ENCODE assay signal across 9 mouse cellular contexts in the genomic region with DNA sequence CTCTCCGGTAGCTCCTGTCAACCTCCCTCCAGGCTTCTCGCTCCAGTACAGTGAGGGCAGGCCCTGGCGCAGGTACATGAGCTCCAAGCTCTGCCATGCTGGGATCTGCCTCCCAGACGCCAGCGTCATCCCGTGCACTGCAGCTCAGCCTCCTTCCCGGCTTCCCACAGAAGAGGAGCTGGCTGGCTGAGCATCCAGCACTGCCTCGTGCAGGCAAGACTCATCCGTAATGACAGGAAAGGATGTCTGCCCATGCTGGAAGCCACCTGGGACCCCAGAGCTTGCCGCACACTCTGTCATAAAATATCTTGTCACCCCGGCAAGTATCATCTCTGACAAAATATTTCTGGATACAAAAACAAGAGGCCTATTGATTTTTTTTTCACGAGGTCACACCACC. TPM values are rescaled to one million over a fixed set of nuclear protein-coding genes. Genes with fewer than 3 reads are reported as not detected.
A peak's percentile ranks its signal among the peaks of the same experiment; 100 is the strongest.
DNase-seq lines count a peak whose midpoint lies in the region; ATAC-seq lines count a peak whose summit lies in the region.
"Had no signal": no experiment of that assay in that cellular context is flagged by ENCODE, and none has a peak within 500 bp of the region (broad histone marks: within the 10 kb centered on the region; RNA-seq: fewer than 3 reads in every experiment).

Gene Gm11733 (plus strand): TSS at position 171 of the 400 bp plus-strand sequence.

- H3K36me3 ChIP-seq in heart, embryonic 16.5 days (ENCODE audit: control insufficient read depth, insufficient read depth) = no peaks in the 10 kb centered on the region
- H3K36me3 ChIP-seq in neural tube, embryonic 15.5 days = no peaks in the 10 kb centered on the region

- peaks cover 22% of the 10 kb centered on the region for H3K4me1 ChIP-seq in heart, embryonic 16.5 days (ENCODE audit: control insufficient read depth, insufficient read depth, low read length)
- H3K4me1 ChIP-seq in neural tube, embryonic 15.5 days = peaks cover 56% of the 10 kb centered on the region

- no peak within 1 kb of the TSS; the same call in 1 of the 2 replicates for H3K9ac ChIP-seq in heart, embryonic 16.5 days (ENCODE audit: low read length)
- 0 out of 2 replicates have a peak within 1 kb of the TSS, but pooled peaks have one; percentile 10 for H3K9ac ChIP-seq in neural tube, embryonic 15.5 days (replicated peaks)
- H3K9ac ChIP-seq: liver, embryonic 14.5 days had no signal

- WGBS in heart, embryonic 16.5 days = 48% methylated on average over 12 of the region's 12 CpGs
- WGBS in neural tube, embryonic 15.5 days = 15% methylated on average over 12 of the region's 12 CpGs

- no peak for ATAC-seq in heart, embryonic 16.5 days (replicated peaks; ENCODE audit: extremely low read depth, insufficient read depth, low FRiP score)
- ATAC-seq in neural tube, embryonic 15.5 days (ENCODE audit: low FRiP score) = peak; percentile 15; the same call in 1 of the 2 replicates
- ATAC-seq in erythroblast, adult 5-6 weeks (replicated peaks; ENCODE audit: low FRiP score, poor library complexity, severe bottlenecking) = no peak

- no peaks in the 10 kb centered on the region for H3K27me3 ChIP-seq in heart, embryonic 16.5 days (ENCODE audit: control insufficient read depth, insufficient read depth, low read length)
- H3K27me3 ChIP-seq in neural tube, embryonic 15.5 days (replicated peaks) = peaks cover 12% of the 10 kb centered on the region; the same call in 1 of the 2 replicates

- H3K27ac ChIP-seq in heart, embryonic 16.5 days (ENCODE audit: low read length) = no peak within 1 kb of the TSS
- H3K27ac ChIP-seq in neural tube, embryonic 15.5 days (replicated peaks) = peak within 1 kb of the TSS; percentile 87
- H3K27ac ChIP-seq: liver, embryonic 14.5 days had no signal

- H3K9me3 ChIP-seq in heart, embryonic 16.5 days (replicated peaks; ENCODE audit: control insufficient read depth, low read length) = no peaks in the 10 kb centered on the region
- no peaks in the 10 kb centered on the region for H3K9me3 ChIP-seq in neural tube, embryonic 15.5 days (replicated peaks)

- peak within 1 kb of the TSS; percentile 25 for H3K4me3 ChIP-seq in heart, embryonic 16.5 days (ENCODE audit: low read length)
- H3K4me3 ChIP-seq in neural tube, embryonic 15.5 days (replicated peaks) = no peak within 1 kb of the TSS

- intact Hi-C loops in heart, postnatal 14 days (cut with DNase I) = no loop called here
- intact Hi-C loops in left cerebral cortex, postnatal 14 days (cut with DNase I) = loop anchor here (5.0 kb wide), 2 partner anchors 77 to 168 kb away; partner anchors contain the start of gene Tnrc6c

- H3K4me2 ChIP-seq in heart, embryonic 16.5 days (ENCODE audit: low read depth, low read length) = peak within 1 kb of the TSS; percentile 76
- peak within 1 kb of the TSS; percentile 57 for H3K4me2 ChIP-seq in neural tube, embryonic 15.5 days

- no peak for DNase-seq in heart, postnatal 14 days
- peak; percentile 75 to 85 for DNase-seq in cerebellum, adult 18-20 months
- DNase-seq in frontal cortex, postnatal 14 days (ENCODE audit: low spot score in 2 of 2) = peak; percentile 53 to 64
- DNase-seq in left cerebral cortex, postnatal 14 days (ENCODE audit: low spot score in 2 of 2) = peak; percentile 74 to 84
- no peak for DNase-seq in natural killer cell, adult 2 months (ENCODE audit: low spot score in 2 of 2)

RNA-seq across cellular contexts. Expression of gene Gm11733, which starts in this region (rescaled TPM):
- not detected in 2 replicates for polyA plus RNA-seq in heart, embryonic 16.5 days (2015; fragmentation: Nextera tagmentation; extraction: Ambion mirVana)
- not detected for total RNA-seq in heart, postnatal 14 days (2021)
- total RNA-seq in left cerebral cortex, postnatal 14 days (2021) = under 1 TPM in 1 of 2 experiments, not detected in 1; 0.35 TPM
- 0.09 TPM in 1 of 2 replicates, not detected in the other for polyA plus RNA-seq in neural tube, embryonic 15.5 days (2015; fragmentation: Nextera tagmentation; extraction: Ambion mirVana)
- total RNA-seq in erythroblast, adult 5-6 weeks (2015; ENCODE audit: low replicate concordance) = not detected in 2 replicates
- total RNA-seq in erythroblast, adult 5-6 weeks (2017; ENCODE audit: low replicate concordance) = not detected in 2 replicates
- polyA plus RNA-seq: liver, embryonic 14.5 days had no signal

Comparison
In these comparisons a context has a peak if more than half of its experiments do, and no peak if none do; other contexts are left out.
1. Peak in DNase-seq in left cerebral cortex, postnatal 14 days; RNA of the gene not detected or under 1 TPM.
2. Peak in ATAC-seq, H3K27ac ChIP-seq, H3K9ac ChIP-seq and H3K4me2 ChIP-seq in neural tube, embryonic 15.5 days; RNA of the gene not detected or under 1 TPM.
3. DNase-seq: peak in cerebellum, adult 18-20 months (2 of 2) and frontal cortex, postnatal 14 days (2 of 2); none in heart, postnatal 14 days (0 of 2) and natural killer cell, adult 2 months (0 of 2).